Mouse (Mus musculus) limb, embryonic 11.5 days (tissue): ENCODE measurements around the gene Tbx18. TPM values are rescaled to one million over a fixed set of nuclear protein-coding genes. Genes with fewer than 3 reads are reported as not detected.
A peak's percentile ranks its signal among the peaks of the same experiment; 100 is the strongest.

ENCODE experiments used
- ATAC-seq: fragments of 200-750 bp; cut with Nextera tagmentation; 2 replicates; pipeline ENCODE4 v1.8.0; 2017; ENCODE audit warnings: low read depth; ENCODE audit not compliant: insufficient number of reproducible peaks, low FRiP score, low TSS enrichment
- DNase-seq: peaks from one replicate; pipeline ENCODE4 v3.0.0-alpha.2; 2015; ENCODE audit warnings: low spot score
- H3K27ac ChIP-seq: fragments of 300-500 bp; sonication (generic); replicated peaks from 2 replicates; pipeline ENCODE4 v1.5.1; 2014; ENCODE audit warnings: low read depth, mild to moderate bottlenecking, low read length
- H3K27me3 ChIP-seq: fragments of 300-500 bp; sonication (generic); 2 replicates; pipeline ENCODE4 v1.6.1; 2014; ENCODE audit warnings: mild to moderate bottlenecking, low read length, mixed read lengths; ENCODE audit not compliant: control insufficient read depth, insufficient read depth
- H3K36me3 ChIP-seq: fragments of 300-500 bp; sonication (generic); 2 replicates; pipeline ENCODE4 v1.6.1; 2014; ENCODE audit warnings: mild to moderate bottlenecking, low read length, moderate library complexity, mixed read lengths; ENCODE audit not compliant: control insufficient read depth, insufficient read depth
- H3K4me1 ChIP-seq: fragments of 300-500 bp; sonication (generic); 2 replicates; pipeline ENCODE4 v1.6.1; 2014; ENCODE audit warnings: low read length, mixed read lengths; ENCODE audit not compliant: control insufficient read depth, insufficient read depth
- H3K4me2 ChIP-seq: fragments of 300-500 bp; sonication (generic); 2 replicates; pipeline ENCODE4 v1.6.1; 2014; ENCODE audit warnings: low read depth, mild to moderate bottlenecking, moderate library complexity; ENCODE audit not compliant: severe bottlenecking
- H3K4me3 ChIP-seq: fragments of 300-500 bp; sonication (generic); 2 replicates; pipeline ENCODE4 v1.5.1; 2014; ENCODE audit warnings: low read depth, low read length
- H3K9ac ChIP-seq: fragments of 300-500 bp; sonication (generic); 2 replicates; pipeline ENCODE4 v1.6.1; 2014; ENCODE audit warnings: mild to moderate bottlenecking, low read length
- H3K9me3 ChIP-seq: fragments of 300-500 bp; sonication (generic); 2 replicates; pipeline ENCODE4 v1.6.1; 2016; ENCODE audit warnings: low read length; ENCODE audit not compliant: control insufficient read depth
- WGBS: fragments of 180-500 bp; shearing (Covaris S2); extraction: QIAGEN DNeasy Blood & Tissue Kit; methylation state at CpG from one replicate; pipeline ENCODE4 v1.1.7; 2014; 5-methylcytosine and 5-hydroxymethylcytosine counted together
- polyA plus RNA-seq: library from polyadenylated mRNA; unstranded; fragments of >200 nt; fragmentation: Nextera tagmentation; extraction: Ambion mirVana; gene quantifications from 2 replicates; pipeline ENCODE4 v1.2.1, GENCODE M21; 2014

Tbx18 gene
- polyA plus RNA-seq, 1 experiment from 2014 or later = 38.0 TPM

DNA sequence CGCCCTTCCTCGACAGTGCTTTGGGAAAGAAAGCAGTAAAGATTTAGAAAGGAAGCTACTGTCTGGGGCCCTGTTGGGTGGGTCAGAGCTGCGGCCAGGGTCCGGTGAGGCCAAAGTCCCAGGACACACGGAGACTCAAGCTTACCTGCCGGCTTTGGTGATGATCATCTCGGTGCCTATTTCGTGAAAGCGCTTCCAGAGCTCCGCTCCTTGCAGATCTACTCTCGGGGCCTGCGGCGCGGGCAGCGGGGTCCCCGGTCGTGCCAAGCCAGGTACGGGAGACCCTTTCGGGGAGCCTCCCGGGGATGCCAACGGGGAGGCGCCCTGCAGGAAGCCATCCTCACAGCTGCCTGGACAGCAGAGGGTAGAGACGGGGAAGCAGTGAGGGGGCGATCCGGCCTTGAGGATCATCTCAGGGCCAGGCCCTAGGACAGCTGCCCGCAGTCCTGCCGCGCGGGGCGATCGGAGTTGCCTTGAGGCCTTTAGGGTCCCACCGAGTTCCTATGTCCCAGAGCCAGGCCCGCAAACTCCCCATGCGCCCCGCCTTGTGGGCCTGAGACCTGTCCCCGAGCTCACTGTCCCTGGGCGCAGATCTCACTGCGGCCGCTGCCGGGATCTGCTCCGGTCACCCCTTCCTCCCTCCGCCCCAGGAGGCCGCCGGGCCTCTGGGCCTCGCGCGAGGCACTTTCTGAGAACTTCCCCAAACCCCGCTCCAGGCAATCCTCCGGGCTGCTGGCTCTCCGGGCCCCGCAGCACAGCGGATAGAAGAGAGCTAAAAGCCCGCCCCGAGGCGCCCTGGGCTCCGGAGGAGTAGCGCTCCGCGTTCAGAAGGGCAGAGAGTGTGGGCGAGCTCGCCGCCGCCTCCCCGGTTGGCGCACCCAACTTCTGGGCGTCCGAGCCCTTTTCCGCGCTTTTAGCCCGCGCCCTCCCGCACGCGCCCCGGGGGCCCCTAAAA lies 1.5 kb downstream of the Tbx18 start:
- H3K36me3 ChIP-seq = no peaks in the 10 kb centered on the region
- peaks cover 12% of the 10 kb centered on the region for H3K4me1 ChIP-seq
- peak overlapping the region; percentile 73 for H3K4me2 ChIP-seq
- H3K4me3 ChIP-seq = peak overlapping the region; percentile 92
- DNase-seq = peak; percentile 70
- peak overlapping the region; percentile 99 for H3K9ac ChIP-seq
- peaks cover 17% of the 10 kb centered on the region for H3K27me3 ChIP-seq
- under 1% methylated on average over 74 of the region's 75 CpGs for WGBS
- no peaks in the 10 kb centered on the region for H3K9me3 ChIP-seq
- peak overlapping the region; percentile 98 for H3K27ac ChIP-seq
- 0 out of 2 replicates have a peak, but pooled peaks have one; percentile 16 for ATAC-seq

DNA sequence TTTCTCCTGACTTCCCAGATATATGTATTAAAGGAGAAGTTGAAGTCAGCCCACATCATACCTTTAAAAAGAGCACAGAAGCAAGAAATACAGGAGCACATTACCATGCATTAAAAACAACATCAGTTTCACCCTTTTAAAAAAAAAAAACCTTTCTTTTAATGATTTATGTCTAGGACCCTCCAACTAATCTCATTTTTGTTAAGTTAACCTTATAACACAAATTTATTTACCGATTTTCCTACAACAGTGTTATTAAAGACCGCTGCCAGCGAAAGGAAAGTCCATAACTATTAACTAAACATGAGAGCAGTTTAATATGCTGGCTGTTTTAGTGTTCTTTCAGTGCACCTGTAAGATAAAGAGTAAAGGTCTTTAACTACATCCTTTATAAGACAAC lies 3.0 kb downstream of the Tbx18 start:
- Histone ChIP-seq H3K27me3 (peaks cover 11% of the 10 kb centered on the region), H3K9ac (no peak overlapping the region), H3K9me3 (no peaks in the 10 kb centered on the region), H3K27ac (peak overlapping the region; percentile 18; the same call in 1 of the 2 replicates), H3K36me3 (no peaks in the 10 kb centered on the region), H3K4me3 (peak overlapping the region; percentile 92), H3K4me2 (peak overlapping the region; percentile 73; the same call in 1 of the 2 replicates), H3K4me1 (peaks cover 10% of the 10 kb centered on the region)
- ATAC-seq (no peak), DNase-seq (no peak)
- 4% methylated on average over 3 of the region's 3 CpGs for WGBS

DNA sequence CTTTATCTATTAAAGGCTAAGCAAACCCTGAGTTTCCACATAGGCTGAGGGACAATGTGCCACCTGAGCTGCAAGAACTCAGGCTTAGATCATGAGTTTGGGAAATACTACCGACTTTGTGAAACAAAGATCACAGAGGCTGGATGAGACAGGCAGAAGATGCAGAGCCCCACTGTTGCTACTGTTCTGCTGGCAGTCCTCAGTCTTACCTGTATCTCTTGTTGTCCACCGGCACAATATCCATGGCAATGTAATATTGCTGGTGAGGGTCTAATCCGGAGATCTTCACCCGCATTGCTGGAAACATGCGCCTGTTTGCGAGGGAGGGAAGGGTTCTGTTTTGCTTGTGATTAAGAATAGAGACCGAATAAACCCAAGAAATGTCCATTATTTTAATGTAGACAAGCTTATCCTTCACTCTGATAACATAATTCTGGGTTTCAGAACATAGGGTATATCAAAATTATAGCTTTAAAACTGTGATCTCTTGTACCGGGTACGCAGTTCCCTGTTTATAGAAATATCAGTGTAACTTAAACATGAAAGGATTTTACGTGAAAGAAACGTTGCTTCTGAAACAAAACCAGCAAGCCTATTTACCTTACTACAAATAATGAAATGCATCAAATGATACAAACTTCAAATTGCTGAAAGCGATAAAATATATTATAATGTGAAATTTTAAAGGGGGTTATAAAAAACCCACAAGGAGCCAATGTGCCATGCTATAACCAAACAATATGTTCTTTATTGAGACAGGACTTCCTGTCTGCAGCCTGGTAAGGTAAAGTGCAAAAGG lies 3.7 kb downstream of the Tbx18 start:
- Histone ChIP-seq H3K36me3 (no peaks in the 10 kb centered on the region), H3K9me3 (no peaks in the 10 kb centered on the region), H3K9ac (peak overlapping the region; percentile 43), H3K4me1 (peaks cover 3% of the 10 kb centered on the region; the same call in 1 of the 2 replicates), H3K4me3 (peak overlapping the region; percentile 92), H3K4me2 (peak overlapping the region; percentile 48), H3K27ac (peak overlapping the region; percentile 18; the same call in 1 of the 2 replicates), H3K27me3 (peaks cover 4% of the 10 kb centered on the region; the same call in 1 of the 2 replicates)
- ATAC-seq = no peak
- DNase-seq = peak; percentile 34
- 6% methylated on average over 12 of the region's 12 CpGs for WGBS

DNA sequence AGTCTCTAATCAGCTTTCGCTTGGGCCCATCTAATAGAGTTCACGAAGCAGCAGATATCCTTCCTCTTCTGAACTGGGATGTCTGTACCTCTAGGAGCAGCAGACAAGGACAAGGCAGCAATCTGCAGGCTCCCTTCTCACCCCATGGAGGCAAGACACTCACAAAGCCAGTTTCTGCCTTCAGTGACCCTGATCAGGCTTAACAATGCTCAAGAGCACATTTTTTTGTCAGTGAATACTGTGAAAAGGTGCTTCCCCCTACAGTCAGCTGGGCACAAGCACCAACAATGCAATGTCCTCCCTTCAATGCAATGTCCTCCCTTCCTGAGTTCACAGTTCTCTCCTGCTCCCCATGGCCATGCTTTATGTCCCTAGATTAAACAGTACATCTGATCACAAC lies 9.3 kb downstream of the Tbx18 start:
- Histone ChIP-seq H3K36me3 (no peaks in the 10 kb centered on the region), H3K9me3 (no peaks in the 10 kb centered on the region), H3K9ac (no peak overlapping the region), H3K27me3 (0 out of 2 replicates have a peak, but pooled peaks cover 2% of the 10 kb centered on the region), H3K4me3 (no peak overlapping the region), H3K27ac (no peak overlapping the region), H3K4me2 (no peak overlapping the region), H3K4me1 (peaks cover 11% of the 10 kb centered on the region)
- ATAC-seq (no peak), DNase-seq (no peak)
- 54% methylated on average over 2 of the region's 2 CpGs for WGBS

DNA sequence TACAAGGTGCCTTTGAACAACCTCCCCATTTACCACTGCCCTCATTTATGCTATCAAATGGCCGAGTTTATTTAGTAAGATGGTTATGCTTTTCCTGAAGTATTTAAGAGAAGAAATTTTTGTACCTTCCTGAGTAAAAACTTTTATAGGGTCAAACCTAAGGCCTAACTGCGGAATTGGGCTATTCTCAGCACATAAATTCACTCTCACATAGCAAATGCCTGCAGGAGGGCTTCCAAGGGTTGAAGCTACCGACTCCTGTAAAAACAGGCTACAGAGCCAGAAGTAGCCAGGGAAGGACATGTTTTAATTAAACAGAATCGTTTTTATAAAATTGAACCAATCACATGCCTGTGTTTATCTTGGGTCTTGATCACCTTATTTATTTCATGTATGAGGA lies 20.7 kb downstream of the Tbx18 start:
- DNase-seq (no peak), ATAC-seq (no peak)
- H3K27me3 ChIP-seq = 0 out of 2 replicates have a peak, but pooled peaks cover 3% of the 10 kb centered on the region
- 10% methylated on average over 4 of the region's 4 CpGs for WGBS
- H3K4me2 ChIP-seq = no peak overlapping the region
- H3K9ac ChIP-seq = no peak overlapping the region
- peaks cover 4% of the 10 kb centered on the region for H3K36me3 ChIP-seq
- H3K27ac ChIP-seq = no peak overlapping the region
- H3K9me3 ChIP-seq = no peaks in the 10 kb centered on the region
- H3K4me1 ChIP-seq = no peaks in the 10 kb centered on the region
- no peak overlapping the region for H3K4me3 ChIP-seq

DNA sequence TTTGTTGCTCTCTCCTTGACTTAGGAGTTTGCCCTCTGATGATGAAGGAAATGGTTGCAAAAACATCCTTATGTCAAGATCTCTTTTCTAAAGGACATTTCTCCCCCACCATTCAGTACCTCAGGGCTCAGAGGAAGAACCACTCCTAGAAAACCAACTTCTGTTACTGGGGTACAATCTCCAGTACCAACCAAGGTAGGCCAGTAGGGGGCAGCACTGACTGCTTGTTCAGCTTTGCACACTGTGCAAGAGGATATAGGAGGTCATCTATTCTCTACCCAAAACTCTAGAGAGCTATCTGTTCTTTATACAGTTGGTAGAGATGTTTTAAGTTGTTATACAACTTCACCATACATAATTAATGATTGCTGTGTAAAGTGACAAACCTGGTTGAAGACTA lies 22.9 kb downstream of the Tbx18 start:
- H3K4me1 ChIP-seq = no peaks in the 10 kb centered on the region
- H3K4me3 ChIP-seq = no peak overlapping the region
- DNase-seq = peak; percentile 77
- H3K9ac ChIP-seq = no peak overlapping the region
- H3K27ac ChIP-seq = no peak overlapping the region
- no peak overlapping the region for H3K4me2 ChIP-seq
- no peaks in the 10 kb centered on the region for H3K9me3 ChIP-seq
- H3K36me3 ChIP-seq = peaks cover 6% of the 10 kb centered on the region
- 0 out of 2 replicates have a peak, but pooled peaks cover 3% of the 10 kb centered on the region for H3K27me3 ChIP-seq
- ATAC-seq = no peak

DNA sequence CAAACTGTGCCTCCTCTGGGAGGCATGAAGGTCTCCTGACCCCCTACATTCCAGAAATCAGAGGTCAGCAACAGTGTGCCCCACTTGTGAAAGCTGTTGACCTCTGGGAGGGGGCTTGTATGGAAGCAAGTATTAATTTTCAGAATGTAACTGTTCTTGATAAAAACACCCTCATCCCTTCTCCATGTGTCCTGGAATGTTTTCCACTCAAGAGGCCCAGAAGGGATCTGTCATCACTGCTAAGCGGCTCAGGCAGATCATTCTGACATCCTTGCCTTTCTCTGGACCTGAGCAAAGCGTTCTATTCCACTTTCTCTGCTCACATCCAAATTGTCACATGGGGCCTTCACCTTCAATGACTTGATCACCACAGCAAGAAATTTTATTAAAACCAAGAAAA lies 28.8 kb downstream of the Tbx18 start:
- 86% methylated on average over 2 of the region's 2 CpGs for WGBS
- Histone ChIP-seq H3K9ac (no peak overlapping the region), H3K4me2 (no peak overlapping the region), H3K27ac (no peak overlapping the region), H3K9me3 (no peaks in the 10 kb centered on the region), H3K4me1 (no peaks in the 10 kb centered on the region), H3K36me3 (peaks cover 3% of the 10 kb centered on the region), H3K4me3 (no peak overlapping the region), H3K27me3 (no peaks in the 10 kb centered on the region)
- DNase-seq = no peak
- no peak for ATAC-seq

DNA sequence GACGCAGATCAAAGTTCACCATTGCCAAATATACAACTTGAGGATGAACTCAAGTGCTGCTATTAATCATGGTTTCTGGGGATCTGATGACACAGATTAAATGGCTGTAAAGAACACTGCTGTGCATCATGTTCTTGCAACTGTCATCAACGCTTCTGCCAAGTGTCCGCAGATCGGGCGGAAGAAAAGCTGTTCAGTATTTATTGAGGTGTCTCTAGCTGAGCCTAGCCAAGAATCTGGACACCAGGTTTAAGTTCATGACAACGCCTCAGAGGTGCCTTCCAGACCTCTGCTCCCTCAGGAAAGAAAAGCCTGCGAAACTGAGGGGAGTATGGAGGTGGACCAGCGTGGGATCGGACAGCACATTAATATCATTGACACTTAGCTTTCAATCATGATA lies 44.1 kb downstream of the Tbx18 start:
- WGBS = 83% methylated on average over 9 of the region's 9 CpGs

More for the DNA sequence above, 44.1 kb downstream of the Tbx18 start:
- peaks cover 6% of the 10 kb centered on the region; the same call in 1 of the 2 replicates for H3K4me1 ChIP-seq
- no peak overlapping the region for H3K9ac ChIP-seq
- no peak overlapping the region for H3K27ac ChIP-seq
- H3K9me3 ChIP-seq = no peaks in the 10 kb centered on the region
- no peaks in the 10 kb centered on the region for H3K27me3 ChIP-seq
- H3K4me3 ChIP-seq = no peak overlapping the region
- ATAC-seq = no peak
- no peak overlapping the region for H3K4me2 ChIP-seq
- no peak for DNase-seq
- H3K36me3 ChIP-seq = no peaks in the 10 kb centered on the region
